Comparison of ENCODE assay signal across 13 mouse cellular contexts in the genomic region with DNA sequence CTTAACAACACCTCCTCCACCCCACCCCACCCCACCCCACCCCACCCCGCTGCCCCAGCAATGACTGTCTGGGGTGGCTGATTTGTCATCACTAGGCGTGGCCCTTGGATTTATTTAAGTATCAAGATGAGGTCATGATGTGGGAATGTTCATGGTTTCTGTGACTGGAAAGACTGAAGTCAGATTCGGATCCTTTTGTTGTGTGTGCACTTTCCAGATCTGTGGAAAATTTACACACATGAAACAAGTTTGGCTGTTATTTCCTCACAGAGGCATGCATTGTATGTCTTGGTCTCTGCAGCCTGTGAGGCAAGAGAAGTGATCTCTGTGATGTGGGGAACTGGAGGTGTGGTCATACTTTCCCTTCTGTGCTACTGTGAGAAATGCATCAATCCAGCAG. TPM values are rescaled to one million over a fixed set of nuclear protein-coding genes. Genes with fewer than 3 reads are reported as not detected.
DNase-seq lines count a peak whose midpoint lies in the region; ATAC-seq and TF ChIP-seq lines count a peak whose summit lies in the region.
"Had no signal": no experiment of that assay in that cellular context is flagged by ENCODE, and none has a peak within 500 bp of the region (broad histone marks: within the 10 kb centered on the region; RNA-seq: fewer than 3 reads in every experiment).

No protein-coding gene starts in this region.

- H3K27ac ChIP-seq in embryonic facial prominence, embryonic 14.5 days (replicated peaks; ENCODE audit: low read depth, low read length): peak overlapping the region; percentile 31; the same call in 1 of the 2 replicates
- no peak overlapping the region for H3K27ac ChIP-seq in embryonic facial prominence, embryonic 10.5 days (replicated peaks)
- peak overlapping the region; percentile 30 for H3K27ac ChIP-seq in liver, postnatal 0 days (ENCODE audit: low read depth)
- no peak overlapping the region; the same call in 1 of the 2 replicates for H3K27ac ChIP-seq in liver, embryonic 12.5 days
- H3K27ac ChIP-seq in limb, embryonic 15.5 days: peak overlapping the region; percentile 2; the same call in 1 of the 2 replicates
- H3K27ac ChIP-seq in midbrain, postnatal 0 days (ENCODE audit: low read depth, low read length): no peak overlapping the region
- H3K27ac ChIP-seq: liver, embryonic 14.5 days; neural tube, embryonic 12.5 days had no signal

- no peak overlapping the region for H3K9ac ChIP-seq in embryonic facial prominence, embryonic 14.5 days (ENCODE audit: low read depth, low read length)
- no peak overlapping the region for H3K9ac ChIP-seq in liver, postnatal 0 days (replicated peaks)
- H3K9ac ChIP-seq in liver, embryonic 12.5 days: no peak overlapping the region
- H3K9ac ChIP-seq in limb, embryonic 15.5 days: no peak overlapping the region
- H3K9ac ChIP-seq in midbrain, postnatal 0 days (replicated peaks; ENCODE audit: low read length, poor library complexity, severe bottlenecking): no peak overlapping the region
- H3K9ac ChIP-seq: liver, embryonic 14.5 days; neural tube, embryonic 12.5 days had no signal

- H3K36me3 ChIP-seq in embryonic facial prominence, embryonic 14.5 days (ENCODE audit: control insufficient read depth, insufficient read depth, low read length): no peaks in the 10 kb centered on the region
- no peaks in the 10 kb centered on the region for H3K36me3 ChIP-seq in embryonic facial prominence, embryonic 10.5 days (replicated peaks)
- H3K36me3 ChIP-seq in liver, postnatal 0 days (replicated peaks; ENCODE audit: insufficient read depth, low read length): 0 out of 2 replicates have a peak, but pooled peaks cover 6% of the 10 kb centered on the region
- no peaks in the 10 kb centered on the region for H3K36me3 ChIP-seq in liver, embryonic 12.5 days
- no peaks in the 10 kb centered on the region for H3K36me3 ChIP-seq in limb, embryonic 15.5 days
- 0 out of 2 replicates have a peak, but pooled peaks cover 2% of the 10 kb centered on the region for H3K36me3 ChIP-seq in midbrain, postnatal 0 days (ENCODE audit: insufficient read depth, low read length)
- H3K36me3 ChIP-seq: neural tube, embryonic 12.5 days had no signal

- DNase-seq in embryonic facial prominence, embryonic 14.5 days (ENCODE audit: low spot score): peak; percentile 57
- no peak for DNase-seq in embryonic facial prominence, embryonic 10.5 days (ENCODE audit: low spot score)
- DNase-seq in liver, postnatal 0 days: no peak
- DNase-seq in thymus, postnatal 0 days (ENCODE audit: low spot score): peak; percentile 65
- DNase-seq in midbrain, postnatal 0 days (ENCODE audit: low spot score): no peak
- DNase-seq in layer of hippocampus, postnatal 25 days (ENCODE audit: extremely low spot score in 1 of 2, low spot score in 1 of 2): no peak
- DNase-seq: B cell, adult 2 months; cerebellum, adult 9-10 months; kidney, postnatal 36 days had no signal

- no peak overlapping the region for H3K4me2 ChIP-seq in embryonic facial prominence, embryonic 14.5 days (ENCODE audit: low read depth, low read length)
- 0 out of 2 replicates have a peak overlapping the region, but pooled peaks have one; percentile 6 for H3K4me2 ChIP-seq in liver, postnatal 0 days (ENCODE audit: low read depth, low read length)
- H3K4me2 ChIP-seq in liver, embryonic 12.5 days: no peak overlapping the region
- no peak overlapping the region for H3K4me2 ChIP-seq in limb, embryonic 15.5 days
- H3K4me2 ChIP-seq in midbrain, postnatal 0 days (ENCODE audit: low read depth, low read length, poor library complexity, severe bottlenecking): no peak overlapping the region
- H3K4me2 ChIP-seq: neural tube, embryonic 12.5 days had no signal

- no peak for TF ChIP-seq CTCF in liver, postnatal 0 days (IDR thresholded peaks at IDR 0.05; ENCODE audit: low read depth)
- no peak for TF ChIP-seq CTCF in midbrain, postnatal 0 days (IDR thresholded peaks at IDR 0.05)

- no peak overlapping the region for H3K4me3 ChIP-seq in embryonic facial prominence, embryonic 14.5 days (ENCODE audit: low read depth, low read length)
- H3K4me3 ChIP-seq in embryonic facial prominence, embryonic 10.5 days: no peak overlapping the region
- H3K4me3 ChIP-seq in liver, postnatal 0 days (ENCODE audit: low read depth, low read length): no peak overlapping the region
- H3K4me3 ChIP-seq in liver, embryonic 12.5 days: no peak overlapping the region
- H3K4me3 ChIP-seq in limb, embryonic 15.5 days: no peak overlapping the region
- no peak overlapping the region for H3K4me3 ChIP-seq in midbrain, postnatal 0 days (ENCODE audit: low read depth, low read length)
- H3K4me3 ChIP-seq: neural tube, embryonic 12.5 days had no signal

- no peaks in the 10 kb centered on the region for H3K9me3 ChIP-seq in embryonic facial prominence, embryonic 14.5 days (ENCODE audit: control insufficient read depth, low read length)
- H3K9me3 ChIP-seq in embryonic facial prominence, embryonic 10.5 days: no peaks in the 10 kb centered on the region
- H3K9me3 ChIP-seq in liver, postnatal 0 days (ENCODE audit: low read length): no peaks in the 10 kb centered on the region
- no peaks in the 10 kb centered on the region for H3K9me3 ChIP-seq in liver, embryonic 12.5 days (replicated peaks)
- no peaks in the 10 kb centered on the region for H3K9me3 ChIP-seq in limb, embryonic 15.5 days
- H3K9me3 ChIP-seq in midbrain, postnatal 0 days (ENCODE audit: low read length): no peaks in the 10 kb centered on the region
- H3K9me3 ChIP-seq: neural tube, embryonic 12.5 days had no signal

- 58% methylated on average over 3 of the region's 3 CpGs for WGBS in embryonic facial prominence, embryonic 14.5 days
- 83% methylated on average over 3 of the region's 3 CpGs for WGBS in embryonic facial prominence, embryonic 10.5 days
- WGBS in liver, postnatal 0 days (ENCODE audit: insufficient replicate concordance): 67% methylated on average over 3 of the region's 3 CpGs
- 56% methylated on average over 3 of the region's 3 CpGs for WGBS in liver, embryonic 12.5 days (ENCODE audit: insufficient replicate concordance)
- 60% methylated on average over 3 of the region's 3 CpGs for WGBS in limb, embryonic 15.5 days
- WGBS in midbrain, postnatal 0 days: 92% methylated on average over 3 of the region's 3 CpGs

- TF ChIP-seq EP300 in liver, postnatal 0 days (IDR thresholded peaks at IDR 0.05; ENCODE audit: low read depth): no peak

- H3K27me3 ChIP-seq in embryonic facial prominence, embryonic 14.5 days (replicated peaks; ENCODE audit: control insufficient read depth, insufficient read depth, low read length): no peaks in the 10 kb centered on the region
- H3K27me3 ChIP-seq in embryonic facial prominence, embryonic 10.5 days (replicated peaks; ENCODE audit: low read depth, poor library complexity, severe bottlenecking): no peaks in the 10 kb centered on the region
- H3K27me3 ChIP-seq in liver, postnatal 0 days (ENCODE audit: insufficient read depth, low read length): no peaks in the 10 kb centered on the region
- no peaks in the 10 kb centered on the region for H3K27me3 ChIP-seq in liver, embryonic 12.5 days (replicated peaks)
- no peaks in the 10 kb centered on the region for H3K27me3 ChIP-seq in limb, embryonic 15.5 days
- no peaks in the 10 kb centered on the region for H3K27me3 ChIP-seq in midbrain, postnatal 0 days (ENCODE audit: insufficient read depth, low read length)
- H3K27me3 ChIP-seq: neural tube, embryonic 12.5 days had no signal

- peaks cover 14% of the 10 kb centered on the region for H3K4me1 ChIP-seq in embryonic facial prominence, embryonic 14.5 days (ENCODE audit: control insufficient read depth, insufficient read depth, low read length)
- H3K4me1 ChIP-seq in embryonic facial prominence, embryonic 10.5 days: peaks cover 46% of the 10 kb centered on the region
- H3K4me1 ChIP-seq in liver, postnatal 0 days (ENCODE audit: insufficient read depth): peaks cover 43% of the 10 kb centered on the region
- H3K4me1 ChIP-seq in liver, embryonic 12.5 days: peaks cover 55% of the 10 kb centered on the region
- peaks cover 24% of the 10 kb centered on the region for H3K4me1 ChIP-seq in limb, embryonic 15.5 days
- H3K4me1 ChIP-seq in midbrain, postnatal 0 days (ENCODE audit: insufficient read depth, low read length): no peaks in the 10 kb centered on the region
- H3K4me1 ChIP-seq: neural tube, embryonic 12.5 days had no signal

- ATAC-seq in embryonic facial prominence, embryonic 14.5 days (ENCODE audit: low read depth): no peak
- no peak; the same call in 1 of the 2 replicates for ATAC-seq in liver, postnatal 0 days
- no peak for ATAC-seq in liver, embryonic 12.5 days
- no peak for ATAC-seq in limb, embryonic 15.5 days (ENCODE audit: insufficient number of reproducible peaks, low FRiP score, low TSS enrichment, low read depth)
- no peak for ATAC-seq in midbrain, postnatal 0 days (ENCODE audit: low FRiP score)

RNA-seq across cellular contexts. Expression of a gene that starts 49.6 kb away (rescaled TPM):
- polyA plus RNA-seq in embryonic facial prominence, embryonic 14.5 days (2014; fragmentation: Nextera tagmentation; extraction: Ambion mirVana): 0.85 and 1.1 TPM in 2 replicates
- polyA plus RNA-seq in embryonic facial prominence, embryonic 10.5 days (2016; fragmentation: Nextera tagmentation; extraction: Ambion mirVana): 0.87 and 1.2 TPM in 2 replicates
- polyA plus RNA-seq in liver, postnatal 0 days (2015; fragmentation: Nextera tagmentation; extraction: Ambion mirVana): 0.32 and 0.87 TPM in 2 replicates
- 1.1 and 1.5 TPM in 2 replicates for polyA plus RNA-seq in liver, embryonic 12.5 days (2016; fragmentation: Nextera tagmentation; extraction: Ambion mirVana)
- polyA plus RNA-seq in limb, embryonic 15.5 days (2015; fragmentation: Nextera tagmentation; extraction: Ambion mirVana): 0.65 and 0.94 TPM in 2 replicates
- 1.4 and 2.1 TPM in 2 replicates for polyA plus RNA-seq in thymus, postnatal 0 days (2015; fragmentation: Nextera tagmentation; extraction: Ambion mirVana)
- total RNA-seq in midbrain, postnatal 0 days (2014; rRNA removed): 0.19 TPM in 1 of 2 replicates, not detected in the other
- polyA plus RNA-seq in midbrain, postnatal 0 days (2015; fragmentation: Nextera tagmentation; extraction: Ambion mirVana): 0.11 and 0.48 TPM in 2 replicates
- total RNA-seq in layer of hippocampus, postnatal 25 days (2021): not detected

Comparison
In these comparisons a context has a peak if more than half of its experiments do, and no peak if none do; other contexts are left out.
1. DNase-seq: peak in embryonic facial prominence, embryonic 14.5 days (single experiment) and thymus, postnatal 0 days (single experiment); none in embryonic facial prominence, embryonic 10.5 days (single experiment), liver, postnatal 0 days (single experiment), midbrain, postnatal 0 days (single experiment) and layer of hippocampus, postnatal 25 days (0 of 2).
2. H3K27ac ChIP-seq: peak in embryonic facial prominence, embryonic 14.5 days (single experiment), liver, postnatal 0 days (single experiment) and limb, embryonic 15.5 days (single experiment); none in embryonic facial prominence, embryonic 10.5 days (single experiment), liver, embryonic 12.5 days (single experiment) and midbrain, postnatal 0 days (single experiment).